Mouse (Mus musculus) embryo, embryonic 10.5 days (tissue): ENCODE data around the gene Car10.

Experiments
- DNase-seq: peaks from one replicate; pipeline ENCODE4 v3.0.0-alpha.2; 2015; ENCODE audit warnings: low spot score

Gene Car10

GRCm38 (mm10) chr11:93173533-93174308, 75.9 kb downstream of the Car10 start:
- DNase-seq, result no peak

- DNase-seq, result no peak
Observed at GRCm38 (mm10) chr11:93185477-93185876, 87.6 kb downstream of the Car10 start.

- no peak for DNase-seq
Observed at GRCm38 (mm10) chr11:93186163-93186562, 88.3 kb downstream of the Car10 start.

GRCm38 (mm10) chr11:93188621-93189020, 90.8 kb downstream of the Car10 start:
- no peak for DNase-seq

- DNase-seq, result no peak
Observed at GRCm38 (mm10) chr11:93200046-93200445, 102.2 kb downstream of the Car10 start.

GRCm38 (mm10) chr11:93217457-93217856, 119.6 kb downstream of the Car10 start:
- no peak for DNase-seq

- no peak for DNase-seq
Observed at GRCm38 (mm10) chr11:93230057-93230456, 132.2 kb downstream of the Car10 start.

GRCm38 (mm10) chr11:93249771-93250265, 152.0 kb downstream of the Car10 start:
- no peak for DNase-seq

GRCm38 (mm10) chr11:93251766-93252165, 153.9 kb downstream of the Car10 start:
- no peak for DNase-seq

GRCm38 (mm10) chr11:93263979-93264378, 166.2 kb downstream of the Car10 start:
- DNase-seq, result no peak

- DNase-seq, result no peak
Observed at GRCm38 (mm10) chr11:93272016-93272415, 174.2 kb downstream of the Car10 start.

- DNase-seq, result no peak
Observed at GRCm38 (mm10) chr11:93273906-93274305, 176.1 kb downstream of the Car10 start.

GRCm38 (mm10) chr11:93293661-93294060, 195.8 kb downstream of the Car10 start:
- DNase-seq, result no peak

GRCm38 (mm10) chr11:93309981-93310380, 212.2 kb downstream of the Car10 start:
- no peak for DNase-seq

- no peak for DNase-seq
Observed at GRCm38 (mm10) chr11:93337756-93338155, 239.9 kb downstream of the Car10 start.

GRCm38 (mm10) chr11:93343961-93344360, 246.1 kb downstream of the Car10 start:
- DNase-seq, result no peak

- no peak for DNase-seq
Observed at GRCm38 (mm10) chr11:93344869-93345268, 247.0 kb downstream of the Car10 start.

- DNase-seq, result peak; percentile 75
Observed at GRCm38 (mm10) chr11:93361576-93361975, 263.7 kb downstream of the Car10 start.

GRCm38 (mm10) chr11:93364171-93364570, 266.3 kb downstream of the Car10 start:
- DNase-seq, result no peak

GRCm38 (mm10) chr11:93367244-93367643, 269.4 kb downstream of the Car10 start:
- no peak for DNase-seq

GRCm38 (mm10) chr11:93367740-93368139, 269.9 kb downstream of the Car10 start:
- DNase-seq, result no peak

- DNase-seq, result no peak
Observed at GRCm38 (mm10) chr11:93373697-93374354, 276.0 kb downstream of the Car10 start.

- DNase-seq, result no peak
Observed at GRCm38 (mm10) chr11:93391159-93391558, 293.3 kb downstream of the Car10 start.
